Mouse (Mus musculus) mouse trophoblast stem cell (cell line): ENCODE measurements around the gene Cers4.

Experiments
- in situ Hi-C, 2 experiments: fragments of 300-500 bp; cut with MseI, MboI; formaldehyde crosslinking; loops; 2 replicates in 1 of 2; 3 replicates in 1 of 2; pipeline ENCODE4 v1.15.1; 2025

Cers4 gene

DNA sequence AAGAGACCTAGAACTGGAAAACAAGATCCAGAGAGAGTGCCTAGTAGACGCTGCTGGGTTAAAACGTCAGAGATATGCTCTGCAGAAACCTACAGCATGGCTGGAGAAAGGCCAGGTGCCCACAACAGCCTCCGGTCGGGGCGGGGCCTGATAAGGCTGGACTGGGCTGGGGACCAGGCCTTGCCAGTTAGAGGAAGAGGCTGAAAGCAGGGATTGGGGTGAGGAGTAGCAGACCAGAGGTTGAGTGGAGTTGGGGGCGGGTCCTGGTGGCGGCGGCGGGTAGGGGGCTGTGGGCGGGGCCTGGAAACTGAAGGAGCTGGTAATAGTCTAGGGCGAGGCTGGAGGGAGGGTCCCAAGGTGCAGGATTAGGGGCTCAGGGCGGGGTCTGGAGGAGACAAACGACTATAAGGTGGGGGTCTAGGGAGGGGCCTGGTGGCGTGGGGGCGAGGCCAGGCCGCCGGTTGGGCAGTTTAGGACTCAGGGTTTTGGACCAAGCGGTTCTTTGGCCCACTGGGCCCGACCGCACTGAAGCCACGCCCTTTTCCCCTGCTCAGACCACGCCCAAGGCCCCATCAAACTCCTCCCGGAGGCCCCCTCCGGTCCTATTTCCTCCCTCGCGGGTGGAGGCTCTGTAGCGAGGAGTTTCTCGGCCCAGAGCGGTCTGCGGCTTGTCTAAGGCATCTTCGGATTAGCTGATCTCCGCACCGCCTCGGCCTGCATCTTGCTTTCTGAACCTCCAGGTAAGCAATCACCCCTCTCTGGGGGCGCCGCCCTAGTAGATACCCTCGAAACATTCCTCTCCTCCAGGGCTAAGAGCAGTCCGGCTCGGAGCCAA is at the start of gene Cers4:
Gene Cers4 (plus strand): TSS at position 176 of the 835 bp plus-strand sequence.
- in situ Hi-C loops = no loop called here

DNA sequence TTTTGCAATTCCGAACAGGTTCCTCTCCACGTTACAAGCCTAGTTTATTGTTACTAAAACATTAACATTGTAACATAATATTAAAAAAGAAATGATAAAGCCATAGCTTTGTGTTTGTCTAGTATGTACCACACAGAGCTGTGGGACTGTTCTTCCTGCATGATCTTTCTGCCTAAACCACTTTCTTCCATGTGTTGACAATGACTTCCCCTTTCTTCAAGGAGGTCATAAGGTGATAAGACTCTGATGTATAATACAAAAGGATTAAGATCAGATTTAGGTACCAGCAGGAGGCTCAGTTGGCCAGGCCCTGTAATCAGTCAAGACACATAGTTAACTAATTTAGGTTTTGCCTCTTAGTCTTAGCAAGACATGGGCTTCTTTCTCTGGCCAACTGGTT is 34.7 kb upstream of the Cers4 start:
- in situ Hi-C loops = no loop called here

DNA sequence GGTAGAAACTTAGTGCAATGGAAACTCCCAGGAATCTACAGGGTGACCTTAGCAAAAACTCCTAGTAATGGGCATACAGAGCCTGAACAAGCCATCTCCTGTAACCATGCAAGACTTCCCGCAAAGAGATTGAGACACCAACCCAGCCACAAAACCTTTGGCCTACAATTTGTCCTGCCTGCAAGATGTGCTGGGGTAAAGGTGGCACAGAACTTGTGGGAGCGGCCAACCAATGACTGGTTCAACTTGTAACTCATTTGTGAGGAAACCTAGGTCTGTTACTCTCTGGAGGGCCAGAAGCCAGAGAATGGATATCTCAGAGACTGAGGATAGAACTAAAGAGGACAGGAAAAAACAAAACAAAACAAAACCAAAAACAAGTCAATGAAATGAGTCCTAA is 29.8 kb upstream of the Cers4 start:
- in situ Hi-C loops = no loop called here

DNA sequence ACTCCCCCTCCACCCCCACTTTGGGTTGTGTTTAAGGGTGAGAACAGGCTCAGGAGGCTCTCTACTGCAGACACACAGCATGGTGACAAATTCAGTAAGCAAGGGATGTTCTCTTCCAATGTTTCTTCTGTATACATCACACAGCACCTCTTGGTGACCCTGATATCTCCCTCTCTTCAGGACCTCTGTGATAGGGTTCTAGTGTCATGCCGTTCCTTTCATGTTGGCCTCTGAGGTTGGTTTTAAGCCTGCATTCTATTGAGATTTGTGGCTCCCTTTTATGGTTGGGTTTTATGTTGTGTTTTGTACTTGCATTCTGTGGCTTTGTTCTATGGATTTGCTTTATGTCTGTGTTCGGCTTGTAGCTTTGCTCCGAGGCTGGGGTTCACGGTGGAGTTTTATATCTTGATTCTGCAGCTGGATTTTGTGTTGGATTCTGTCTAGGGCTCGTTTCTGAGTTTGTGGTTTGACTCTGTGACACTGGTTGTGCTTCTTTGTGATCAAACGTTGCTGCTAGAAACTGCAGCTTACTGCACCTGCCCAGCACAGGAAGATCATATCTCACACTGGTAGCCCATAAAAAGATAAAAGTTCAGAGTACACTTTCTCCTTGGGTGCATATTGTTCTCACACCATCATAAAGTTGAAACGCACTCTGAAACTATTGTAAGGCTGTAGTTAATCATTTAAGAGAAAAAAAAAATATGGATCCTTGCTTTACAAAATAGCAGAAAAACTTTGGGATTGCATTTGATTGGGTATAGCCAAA is 18.2 kb upstream of the Cers4 start:
- in situ Hi-C loops = no loop called here

DNA sequence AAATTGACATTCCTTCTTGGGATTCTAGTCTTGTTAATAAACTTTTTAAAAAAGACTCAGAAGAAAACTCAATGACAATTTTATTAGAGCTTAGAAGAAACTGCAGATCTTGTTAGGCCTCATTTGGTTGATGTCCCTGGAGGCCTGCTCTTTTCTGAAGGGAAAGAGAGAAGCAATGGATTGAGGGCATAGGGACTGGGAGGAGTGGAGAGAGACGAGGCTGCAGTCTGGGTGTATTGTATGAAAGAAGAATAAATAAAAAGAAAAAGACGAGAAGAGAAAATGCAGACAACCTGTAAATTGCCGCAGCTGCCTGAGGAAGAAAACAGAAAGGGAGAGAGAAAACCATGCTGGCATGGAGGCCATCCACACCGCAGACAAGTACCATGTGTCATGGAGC is 11.7 kb upstream of the Cers4 start:
- in situ Hi-C loops = no loop called here

DNA sequence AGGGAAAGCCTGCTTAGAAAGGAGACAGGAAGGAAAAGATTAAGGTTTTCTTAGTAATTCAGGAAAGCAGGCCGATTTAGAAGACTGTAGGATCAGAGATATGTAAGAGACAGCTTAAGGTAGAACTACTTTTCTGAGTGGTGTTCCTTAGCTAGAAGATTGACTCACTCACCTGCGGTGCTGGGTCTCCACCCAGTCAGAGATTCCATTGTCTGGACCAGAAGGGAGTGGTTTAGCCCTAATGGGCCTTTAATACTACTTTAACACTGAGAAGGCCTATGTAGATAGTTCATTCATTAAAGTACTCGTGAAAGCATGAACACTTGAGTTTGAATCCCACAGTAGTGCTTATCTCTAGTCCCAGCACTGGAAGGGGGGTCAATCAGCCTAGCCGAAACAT is 11.2 kb upstream of the Cers4 start:
- in situ Hi-C loops = no loop called here

DNA sequence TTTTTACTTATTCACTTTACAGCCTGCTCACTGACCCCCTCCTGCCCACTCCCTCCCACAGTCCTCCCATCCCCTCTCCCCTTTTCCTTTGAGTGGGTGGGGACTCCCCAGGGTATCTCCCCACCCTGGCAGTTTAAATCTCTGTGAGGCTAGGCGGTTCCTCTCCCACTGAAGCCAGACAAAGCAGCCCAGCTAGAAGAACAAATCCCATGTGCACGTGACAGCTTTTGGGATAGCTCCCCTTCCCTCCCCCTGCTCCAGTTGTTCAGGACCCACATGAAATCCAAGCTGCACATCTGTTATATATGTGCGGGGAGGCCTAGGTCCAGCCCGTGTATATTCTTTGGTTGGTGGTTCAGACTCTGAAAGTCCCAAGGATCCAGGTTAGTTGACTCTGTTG is 10.3 kb upstream of the Cers4 start:
- in situ Hi-C loops = no loop called here

DNA sequence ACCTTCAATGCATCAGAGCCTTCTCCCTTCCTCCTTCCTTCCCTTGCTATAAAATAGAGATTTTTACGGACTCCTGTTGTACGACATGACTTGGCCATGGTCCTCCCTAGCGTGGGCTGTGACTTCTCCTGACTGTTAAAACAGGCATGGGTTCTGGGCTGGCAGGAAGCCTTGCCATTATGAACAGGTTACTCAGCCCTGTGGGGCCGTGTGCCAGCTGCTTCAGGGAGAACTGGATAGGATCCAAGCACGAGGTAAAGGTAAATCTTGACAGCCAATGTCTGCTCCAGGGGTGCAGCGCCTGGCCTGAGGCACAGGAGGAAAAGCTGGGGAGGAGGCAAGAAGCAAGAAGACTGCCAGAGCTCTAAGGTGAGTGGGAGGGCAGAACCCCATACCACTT is 9.5 kb upstream of the Cers4 start:
- in situ Hi-C loops = no loop called here

DNA sequence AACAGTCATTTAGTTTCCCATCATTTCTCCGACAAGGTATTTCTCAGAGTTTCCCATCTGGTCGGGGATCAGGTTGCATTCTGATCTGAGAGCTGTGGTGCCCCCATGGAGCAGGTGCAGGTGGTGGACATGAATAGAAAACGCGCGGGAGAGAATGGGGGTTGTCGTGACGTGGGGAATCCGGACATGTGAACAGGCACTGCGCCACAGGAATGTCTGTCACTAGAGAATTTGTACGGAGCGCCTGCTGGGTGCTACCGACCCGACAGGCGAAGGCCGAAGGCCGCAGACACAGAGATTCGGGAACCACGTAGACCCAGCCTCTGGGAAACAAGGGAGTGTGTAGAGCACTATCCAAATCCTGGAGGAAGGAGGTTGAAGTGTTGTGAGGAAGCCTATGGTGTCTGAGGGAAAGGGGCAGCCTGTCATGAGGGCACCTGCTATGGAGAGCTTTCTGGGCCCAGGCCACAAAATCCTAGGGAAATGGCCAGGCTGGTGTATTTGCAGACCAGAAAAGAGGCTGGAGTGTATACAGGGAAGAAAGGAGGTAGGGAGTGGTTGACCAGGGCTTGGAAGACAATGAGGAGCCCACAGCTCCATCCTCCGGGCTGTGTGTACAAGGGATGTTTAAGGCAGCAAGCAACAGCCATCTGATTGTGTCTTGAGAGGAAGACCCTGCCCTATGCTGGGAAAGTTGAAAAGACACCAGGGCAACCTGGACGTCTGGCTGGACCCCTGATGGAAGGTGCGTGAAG is 1.0 kb downstream of the Cers4 start:
- in situ Hi-C loops = no loop called here

DNA sequence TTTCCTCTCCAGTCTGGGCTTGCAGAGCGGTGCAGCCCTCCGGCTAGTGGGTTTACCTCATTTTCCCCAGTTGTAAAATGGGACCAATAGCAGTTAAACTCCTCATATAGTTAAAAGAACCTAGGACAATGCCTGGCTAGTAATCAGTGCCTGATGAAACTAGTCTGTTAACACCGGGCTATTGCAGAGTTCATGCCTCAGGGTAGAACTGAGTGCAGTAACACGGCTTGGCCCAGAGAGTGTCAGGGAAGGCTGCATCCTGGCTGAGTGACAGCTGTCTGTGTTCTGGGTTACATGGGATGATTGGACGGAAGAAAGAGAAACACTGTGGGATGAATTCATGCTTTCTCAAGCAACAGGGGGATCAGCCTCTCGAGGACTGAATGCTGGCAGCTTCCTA is 3.1 kb downstream of the Cers4 start:
- in situ Hi-C loops = no loop called here

DNA sequence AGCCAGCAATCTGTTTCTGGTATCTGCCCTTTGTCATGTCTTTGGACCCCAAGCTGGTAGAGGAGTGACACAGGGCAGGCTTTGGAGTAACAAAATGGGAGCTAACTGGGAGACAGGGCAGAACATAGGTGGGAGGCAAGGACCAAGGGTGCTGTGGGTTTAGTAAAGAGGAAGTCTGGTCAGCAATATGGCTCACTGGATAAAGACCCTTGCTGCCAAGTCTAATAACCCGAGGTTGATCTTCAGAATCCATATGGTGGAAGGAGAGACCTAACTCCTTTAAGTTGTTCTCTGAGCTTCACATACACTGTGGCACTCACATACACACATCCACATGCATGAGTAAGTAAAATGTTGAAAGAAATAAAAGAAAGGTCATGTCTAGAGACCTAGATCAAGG is 4.8 kb downstream of the Cers4 start:
- in situ Hi-C loops = no loop called here

DNA sequence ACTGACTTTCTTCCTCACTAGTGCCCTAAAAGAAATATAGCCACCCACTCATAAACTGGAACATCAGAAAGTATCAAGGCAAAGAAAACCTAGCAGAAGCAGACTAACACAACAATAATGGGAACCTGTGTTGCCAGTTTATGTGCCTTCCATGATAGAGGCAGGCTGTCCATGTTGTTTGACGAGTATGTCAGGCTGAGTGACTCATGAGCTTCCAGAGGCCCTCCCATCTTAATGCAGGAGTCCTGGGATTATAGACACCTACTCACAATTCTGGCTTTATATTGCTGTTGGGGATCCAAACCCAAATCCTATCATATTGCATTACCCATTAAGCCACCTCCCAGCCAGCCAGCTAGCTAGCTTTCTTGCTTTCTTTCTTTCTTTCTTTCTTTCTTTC is 12.5 kb downstream of the Cers4 start:
- in situ Hi-C loops = no loop called here

DNA sequence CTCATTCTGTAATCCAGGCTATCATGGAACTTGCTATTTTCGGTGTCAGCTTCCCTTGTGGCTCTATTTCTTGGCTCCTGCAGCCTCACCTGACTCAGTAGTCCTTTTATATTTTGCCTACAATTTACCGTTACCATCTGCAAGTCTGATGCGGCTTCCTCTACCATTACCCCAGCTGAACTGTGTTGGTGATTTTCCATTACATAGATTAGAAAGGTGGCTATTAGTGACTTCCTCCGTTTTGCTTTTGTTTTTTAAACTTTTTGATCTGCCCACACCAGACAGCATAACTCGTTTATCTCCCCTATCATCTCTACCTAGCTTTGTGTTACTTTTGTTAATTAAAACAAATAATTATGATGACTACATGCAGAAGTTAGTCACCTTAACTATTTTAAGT is 14.7 kb downstream of the Cers4 start:
- in situ Hi-C loops = no loop called here

DNA sequence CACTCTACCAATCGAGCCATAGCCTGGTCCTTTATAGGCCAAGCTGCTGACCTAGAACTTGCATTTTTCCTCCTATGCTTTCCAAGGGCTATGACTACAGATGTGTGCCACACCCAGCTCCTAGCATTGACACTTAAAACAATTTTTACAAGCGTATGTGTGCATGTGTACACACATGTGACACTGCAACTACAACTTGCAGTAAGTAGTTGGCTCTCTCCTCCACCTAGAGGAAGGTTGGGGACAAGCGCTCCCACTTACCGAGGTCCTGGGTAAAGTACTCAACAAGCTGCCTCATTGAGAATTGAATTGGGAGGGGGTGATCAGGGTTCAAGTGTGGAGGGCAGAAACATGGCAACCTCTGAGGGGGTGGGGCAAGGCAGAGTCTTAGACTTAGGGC is 18.0 kb downstream of the Cers4 start:
- in situ Hi-C loops = no loop called here

DNA sequence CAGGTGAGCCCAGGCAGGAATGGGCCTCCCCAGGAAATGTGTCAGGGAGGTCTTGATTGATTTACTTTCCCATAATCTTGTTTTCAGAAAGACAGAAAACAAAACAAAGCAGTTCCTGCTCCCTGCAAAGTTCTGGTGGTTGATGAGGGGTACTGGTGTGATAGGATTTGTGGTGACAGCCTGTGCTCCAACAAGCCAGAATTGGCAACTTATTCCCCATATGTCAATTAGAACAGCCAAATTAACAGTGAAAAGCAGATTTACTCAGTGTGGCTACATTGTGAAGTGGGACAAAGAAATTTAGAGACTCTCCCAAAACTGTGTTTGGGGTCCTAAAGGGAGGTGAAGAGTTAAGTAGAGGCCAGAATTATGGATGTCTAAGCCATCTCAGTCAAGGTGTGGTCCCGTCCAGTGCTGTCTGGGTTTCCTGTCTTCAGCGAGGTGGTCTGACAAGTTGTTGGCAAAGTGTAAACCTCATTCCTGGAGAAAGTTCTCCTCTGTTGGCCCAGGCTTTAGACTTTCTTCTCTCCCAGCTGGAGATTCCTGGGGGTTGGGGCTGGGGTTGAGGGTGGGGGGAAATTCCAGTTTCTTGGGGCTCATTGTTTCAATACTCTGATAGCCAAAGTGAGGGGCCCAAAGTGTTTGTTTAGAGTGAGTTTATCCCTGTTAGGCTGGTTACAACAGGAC is 18.7 kb downstream of the Cers4 start:
- in situ Hi-C loops = no loop called here

DNA sequence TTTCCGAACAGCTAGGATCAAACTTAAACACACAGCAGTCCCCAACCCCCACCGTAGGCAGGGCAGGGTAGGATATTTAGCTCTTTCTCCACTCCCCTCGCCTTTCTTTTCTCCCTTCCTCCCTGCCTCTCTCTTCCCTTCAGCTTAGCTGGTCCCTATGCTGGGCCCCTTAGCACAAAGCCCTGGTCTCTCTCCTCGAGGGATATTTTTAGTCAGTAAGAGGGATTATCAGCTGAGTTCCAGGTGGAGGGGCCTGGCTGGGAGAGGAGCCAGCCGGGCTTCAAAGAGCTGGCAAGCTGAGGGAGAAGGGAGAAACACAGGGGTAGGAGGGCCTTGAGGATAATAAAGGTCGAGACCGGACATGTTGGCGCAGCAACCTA is 19.3 kb downstream of the Cers4 start:
- in situ Hi-C loops = no loop called here

DNA sequence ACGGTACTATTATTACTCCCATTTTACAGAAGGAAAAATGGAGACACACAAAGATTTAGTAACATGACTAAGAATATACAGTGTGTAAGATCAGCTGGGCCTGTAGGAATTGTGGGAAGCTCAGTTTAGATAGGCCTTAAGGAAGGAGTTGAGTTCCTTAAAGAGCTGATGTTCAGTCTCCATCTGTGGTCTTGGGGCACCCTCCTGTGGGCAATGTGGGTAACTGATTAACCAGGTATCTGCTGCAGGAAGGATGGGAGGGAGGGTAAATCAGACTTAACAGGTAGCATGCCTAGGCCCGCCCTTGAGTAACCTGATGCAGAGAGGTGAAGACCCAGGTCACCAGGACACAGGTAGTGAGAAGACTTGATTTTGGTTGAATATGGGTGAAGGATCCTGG is 23.3 kb downstream of the Cers4 start:
- in situ Hi-C loops = no loop called here

DNA sequence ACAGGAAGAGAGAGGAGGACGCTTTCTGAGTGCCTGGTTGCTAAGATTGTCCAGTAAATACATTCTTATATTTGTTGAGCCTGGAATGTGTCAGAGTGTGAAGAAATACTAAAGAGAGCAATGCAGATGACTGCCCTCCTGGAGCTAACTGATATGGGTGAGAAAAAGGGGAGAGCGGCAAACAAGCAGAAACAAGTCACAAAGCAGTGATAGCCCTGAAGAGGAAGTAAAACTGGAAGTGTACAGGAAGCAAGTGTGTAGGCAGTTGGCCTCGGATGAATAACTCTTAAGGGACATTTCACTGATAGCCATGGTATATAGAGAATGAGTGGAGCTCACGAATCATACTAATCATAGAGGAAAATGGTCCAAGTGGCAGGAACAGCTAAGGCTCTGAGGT is 28.6 kb downstream of the Cers4 start:
- in situ Hi-C loops = no loop called here

DNA sequence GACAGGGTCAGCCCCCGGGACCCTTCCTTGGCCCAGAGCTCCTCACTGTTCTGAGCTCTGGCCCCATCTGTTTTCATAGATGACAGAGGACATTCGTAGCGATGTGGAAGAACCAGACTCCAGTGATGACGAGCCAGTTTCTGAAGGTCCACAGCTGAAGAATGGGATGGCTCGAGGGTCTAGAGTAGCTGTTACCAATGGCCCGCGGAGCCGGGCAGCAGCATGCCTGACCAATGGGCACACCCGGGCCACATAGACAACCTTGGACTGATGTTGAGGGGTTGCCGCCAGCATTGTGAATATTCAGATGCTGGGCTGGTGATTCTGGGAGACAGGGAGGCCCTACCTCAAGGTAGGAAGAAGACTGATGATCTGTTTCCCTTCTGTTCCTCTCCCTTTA is 30.7 kb downstream of the Cers4 start:
- in situ Hi-C loops = no loop called here
